Mouse (Mus musculus): ENCODE data around the gene Ggnbp2.
"Not testable (repeated sequence)": the region's sequence is repeated elsewhere in the genome, so short reads cannot be mapped to it uniquely, and the experiment has no call there.

Gene Ggnbp2

DNA sequence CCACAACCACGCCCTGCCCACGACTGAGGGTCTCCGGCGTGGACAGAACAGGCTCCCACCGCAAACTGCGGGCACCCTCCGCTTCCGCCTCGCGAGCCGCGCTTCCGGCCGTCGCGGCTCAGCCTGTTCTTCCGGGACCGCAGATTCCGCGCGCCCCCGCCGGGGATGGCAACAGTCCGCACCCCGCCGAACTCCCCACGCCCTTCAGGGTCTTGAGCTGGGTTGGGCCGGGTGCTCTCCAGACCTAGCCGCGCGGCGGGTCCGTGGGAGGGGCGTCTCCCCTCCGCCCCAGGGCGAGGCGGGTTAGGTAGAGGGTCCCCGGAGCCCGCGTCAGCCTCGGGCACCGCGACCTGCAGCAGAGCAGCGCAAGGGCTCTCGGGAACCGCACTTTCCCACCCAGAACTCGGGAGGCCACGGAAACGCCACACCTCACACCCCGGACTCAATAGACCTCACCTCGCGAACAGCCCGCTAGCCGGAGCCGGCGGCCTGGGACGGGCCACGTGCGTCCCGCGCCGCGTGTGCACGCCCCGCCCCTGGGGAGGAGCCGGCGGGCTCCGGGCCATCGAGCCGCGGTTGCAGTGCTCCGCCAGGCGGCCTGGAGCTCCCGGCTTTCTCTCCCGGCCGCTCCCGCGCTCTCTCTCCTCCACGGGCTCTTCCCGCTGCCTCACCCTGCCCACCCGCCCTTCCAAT, 9.3 kb upstream of the Ggnbp2 start, which contains the start of the genes Myo19 and Pigw:
Gene Myo19, plus strand, starts transcription at position 377 of the 693 bp plus-strand sequence.
Gene Pigw, minus strand, starts transcription at position 514 of the 693 bp plus-strand sequence.
- peak; percentile 66 to 73 for DNase-seq (ENCODE audit: low spot score in 2 of 2)

DNA sequence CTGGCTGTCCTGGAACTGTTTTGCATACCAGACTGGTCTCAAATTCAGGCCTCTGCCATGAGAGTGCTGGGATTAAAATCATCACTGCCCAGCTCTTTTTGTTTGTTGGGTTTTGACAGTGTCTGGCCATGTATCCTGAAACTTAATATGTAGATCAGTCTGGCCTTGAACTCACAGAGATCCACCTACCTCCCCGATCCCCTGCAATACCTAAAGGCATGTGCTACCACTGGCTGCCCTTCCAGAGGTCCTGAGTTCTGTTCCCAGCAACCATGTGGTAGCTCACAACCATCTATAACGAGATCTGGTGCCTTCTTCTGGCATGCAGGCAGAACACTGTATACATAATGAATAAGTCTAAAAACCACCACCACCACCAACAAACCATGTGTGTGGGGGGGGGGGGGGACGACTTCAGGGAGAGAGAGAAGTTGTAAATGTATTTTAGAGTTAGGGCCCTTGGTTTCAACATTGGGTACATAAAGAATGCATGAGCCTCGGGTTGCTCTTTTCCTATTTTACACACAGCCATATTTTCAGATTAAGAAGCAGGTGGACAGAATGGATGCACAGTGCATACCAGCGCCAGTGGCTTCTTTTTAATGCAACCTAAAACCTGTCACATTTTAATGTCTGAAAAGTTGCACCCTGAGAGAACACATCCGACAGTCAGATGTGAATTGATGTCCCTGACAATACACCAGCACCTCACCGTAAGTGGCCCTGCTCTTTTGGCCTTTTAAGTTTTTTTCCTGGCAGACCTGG, 8.6 kb upstream of the Ggnbp2 start:
- DNase-seq (ENCODE audit: low spot score in 2 of 2): no peak

DNA sequence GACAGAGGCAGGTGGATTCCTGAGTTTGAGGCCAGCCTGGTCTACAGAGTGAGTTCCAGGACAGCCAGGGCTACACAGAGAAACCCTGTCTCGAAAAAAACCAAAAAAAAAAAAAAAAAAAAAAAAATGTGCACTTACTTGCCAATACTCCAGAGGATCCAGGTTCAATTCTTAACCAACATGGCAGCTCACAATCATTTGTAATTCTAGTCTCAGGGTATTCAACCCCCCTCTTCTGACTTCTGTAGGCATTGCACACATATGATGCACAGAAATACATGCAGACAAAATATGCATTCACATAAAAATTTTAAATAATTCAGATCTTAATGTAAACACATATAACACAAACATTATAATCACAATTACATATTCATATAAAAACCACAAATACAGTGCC, 5.4 kb upstream of the Ggnbp2 start:
- DNase-seq (ENCODE audit: low spot score in 2 of 2): not testable (repeated sequence)

DNA sequence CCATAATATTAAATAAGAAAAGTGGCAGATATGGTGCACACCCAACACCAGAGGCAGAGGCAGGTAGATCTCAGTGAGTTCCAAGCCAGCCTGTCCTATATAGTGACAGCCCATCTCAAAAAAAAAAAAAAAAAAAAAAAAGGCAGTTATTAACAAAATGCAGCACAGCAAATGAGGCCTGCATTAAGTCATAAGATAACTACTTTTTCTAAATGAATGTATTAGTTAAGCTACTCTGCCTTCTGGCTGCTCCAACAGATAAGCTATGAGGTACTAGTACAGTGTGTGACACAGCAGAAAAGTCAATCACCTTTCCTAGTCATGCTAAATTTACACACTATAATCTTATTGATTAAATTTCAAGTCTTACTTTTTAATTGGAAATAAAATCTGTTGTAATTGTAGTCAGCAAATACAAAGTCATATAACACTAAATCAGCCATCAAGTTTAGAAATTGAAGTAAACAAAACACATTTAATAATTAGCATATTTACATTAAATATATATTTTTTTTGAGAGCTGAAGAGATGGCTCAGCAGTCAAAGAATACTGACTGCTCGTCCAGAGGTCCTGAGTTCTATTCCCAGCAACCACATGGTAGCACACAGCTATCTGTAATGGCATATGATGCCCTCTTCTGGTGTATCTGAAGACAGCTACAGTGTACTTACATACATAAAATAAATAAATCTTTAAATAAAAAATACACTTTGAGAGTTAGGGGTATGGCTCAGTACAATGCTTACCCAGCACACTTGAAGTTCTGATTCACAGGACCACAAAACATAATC, 2.6 kb upstream of the Ggnbp2 start:
- no peak for DNase-seq (ENCODE audit: low spot score in 2 of 2)

DNA sequence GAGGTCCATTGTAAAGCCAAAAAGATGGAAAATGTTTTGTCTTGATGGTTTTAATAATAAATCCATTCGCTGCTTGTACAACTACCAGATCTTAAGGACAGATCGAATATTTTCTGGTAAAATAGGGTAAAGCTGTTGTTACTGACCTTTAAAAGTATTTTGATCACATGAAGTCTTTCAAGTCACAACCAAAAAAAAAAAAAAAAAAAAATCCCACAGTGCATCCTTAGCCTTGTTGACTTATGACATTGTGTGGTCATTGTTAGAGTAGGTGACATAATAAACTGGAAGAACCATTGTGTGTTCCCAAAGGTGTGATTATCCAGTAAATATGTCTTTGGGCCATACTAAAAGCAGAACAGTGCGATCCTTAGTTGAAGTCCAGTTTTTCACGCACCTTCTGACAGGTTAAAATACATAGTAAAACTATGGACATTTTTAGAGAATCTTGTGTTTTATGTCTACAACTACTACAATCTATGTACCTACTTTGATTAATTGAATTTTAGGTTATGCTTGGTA, 992 bp upstream of the Ggnbp2 start:
- no peak for DNase-seq (ENCODE audit: low spot score in 2 of 2)

DNA sequence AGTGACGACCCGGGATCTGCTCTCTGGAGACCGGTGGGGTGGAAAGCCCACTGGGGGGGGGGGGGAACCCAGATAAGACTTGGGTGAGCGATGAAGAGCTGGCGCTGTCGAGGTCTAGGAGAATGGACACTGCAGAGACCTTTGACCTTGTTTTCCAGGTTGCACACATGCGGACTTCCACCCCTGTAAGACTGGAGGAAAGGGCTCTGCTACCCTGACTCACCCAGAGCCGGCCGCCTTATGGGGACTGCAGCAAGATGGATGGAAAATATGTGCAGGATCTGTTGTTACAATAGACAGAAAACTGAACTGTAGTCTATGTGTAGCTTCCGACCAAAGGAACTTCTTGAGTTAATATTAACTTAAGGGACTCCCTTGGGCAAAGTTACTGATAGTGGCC, 429 bp upstream of the Ggnbp2 start:
- no peak for DNase-seq (ENCODE audit: low spot score in 2 of 2)

DNA sequence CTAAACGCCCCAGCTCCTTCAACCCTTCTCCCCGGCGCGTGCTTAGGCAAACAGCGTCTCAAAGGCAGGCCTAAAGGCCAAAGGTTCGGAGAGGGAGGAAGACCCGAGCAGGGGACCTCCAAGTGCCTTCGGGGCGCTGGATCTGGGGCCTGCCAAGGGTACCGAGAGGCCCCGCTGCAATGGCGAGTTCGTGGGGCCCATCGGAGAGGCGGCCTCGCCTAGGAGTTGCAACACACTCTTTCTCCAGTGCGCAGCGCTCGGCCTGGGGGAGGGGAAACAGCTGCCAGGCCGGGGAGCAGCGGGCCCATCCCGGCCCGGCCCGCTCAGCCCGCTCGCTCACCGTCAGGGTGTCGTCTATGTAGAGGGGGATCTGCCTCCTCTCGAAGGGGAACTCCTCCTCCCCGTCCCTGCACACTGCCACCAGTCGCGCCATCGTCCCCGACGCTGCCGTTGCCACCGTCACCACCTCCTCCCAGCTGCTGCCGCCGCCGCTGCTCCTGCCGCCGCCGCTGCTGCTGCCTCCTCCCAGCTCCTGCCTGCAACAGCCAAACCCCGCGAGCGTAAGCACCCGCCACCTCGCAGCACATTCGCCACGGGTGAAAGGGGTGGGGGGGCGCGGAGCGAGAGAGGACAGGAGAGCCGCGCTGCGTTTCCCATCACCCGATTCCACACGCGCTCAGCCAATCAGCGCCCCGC, 932 bp downstream of the Ggnbp2 start:
- peak; percentile 81 to 90 for DNase-seq (ENCODE audit: low spot score in 2 of 2)

DNA sequence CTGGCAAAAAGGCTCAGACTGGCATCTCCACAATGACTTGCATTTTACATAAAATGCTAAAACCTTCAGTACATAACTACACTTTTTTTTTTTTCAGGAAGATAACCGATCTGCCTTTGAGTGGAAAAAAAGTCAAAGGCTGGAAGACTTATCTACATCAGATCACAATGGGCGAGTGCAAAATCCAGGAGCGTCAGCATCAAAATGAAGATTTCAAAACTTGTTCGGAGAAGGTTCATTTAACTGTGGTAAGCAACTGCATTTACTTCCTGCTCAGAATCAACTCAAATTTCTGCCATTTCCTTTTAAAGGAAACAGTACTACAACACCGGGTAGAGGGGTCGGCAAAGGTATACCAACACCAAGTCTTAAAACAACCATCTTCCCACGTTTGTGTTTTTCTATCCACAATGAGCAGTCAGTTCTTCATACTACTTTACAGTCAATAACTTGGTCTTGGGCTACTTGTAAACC, 1.8 kb downstream of the Ggnbp2 start:
- DNase-seq (ENCODE audit: low spot score in 2 of 2): no peak

DNA sequence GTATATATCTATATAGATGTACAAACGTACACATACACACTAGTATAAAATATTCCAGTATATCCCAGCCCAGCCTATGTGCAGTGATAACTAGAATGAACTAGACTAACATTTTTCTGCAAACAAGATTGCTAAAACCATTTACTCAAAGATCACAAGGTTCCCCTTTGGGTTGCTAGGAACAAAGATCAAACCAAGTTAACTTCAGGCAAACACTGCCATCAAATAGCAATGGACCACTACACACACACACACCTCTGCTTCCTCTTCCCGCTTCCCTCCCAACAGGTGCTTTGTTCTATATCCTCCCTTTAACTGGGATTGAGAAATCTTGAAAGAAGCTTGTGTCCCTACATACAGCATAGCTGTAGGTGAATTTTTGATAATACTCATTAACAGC, 3.0 kb downstream of the Ggnbp2 start:
- DNase-seq (ENCODE audit: low spot score in 2 of 2): no peak

DNA sequence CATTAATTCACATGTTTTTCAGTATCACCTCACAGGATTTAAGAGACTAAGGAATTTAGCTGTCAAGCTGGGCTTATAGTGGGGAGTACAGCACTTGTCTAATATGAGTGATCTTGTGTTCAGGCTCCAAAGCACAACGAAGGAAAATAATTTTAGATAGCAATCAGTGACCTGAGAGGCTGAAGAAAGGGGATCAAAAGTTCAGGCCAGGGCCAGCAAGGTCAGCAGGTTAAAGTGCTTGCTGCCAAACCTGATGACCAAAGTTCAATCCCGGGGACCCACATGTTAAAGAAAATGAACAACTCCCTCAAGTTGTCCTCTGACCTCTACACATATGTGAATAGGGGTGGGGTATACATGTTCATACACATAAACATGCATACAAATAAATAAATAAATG, 5.3 kb downstream of the Ggnbp2 start:
- no peak for DNase-seq (ENCODE audit: low spot score in 2 of 2)

DNA sequence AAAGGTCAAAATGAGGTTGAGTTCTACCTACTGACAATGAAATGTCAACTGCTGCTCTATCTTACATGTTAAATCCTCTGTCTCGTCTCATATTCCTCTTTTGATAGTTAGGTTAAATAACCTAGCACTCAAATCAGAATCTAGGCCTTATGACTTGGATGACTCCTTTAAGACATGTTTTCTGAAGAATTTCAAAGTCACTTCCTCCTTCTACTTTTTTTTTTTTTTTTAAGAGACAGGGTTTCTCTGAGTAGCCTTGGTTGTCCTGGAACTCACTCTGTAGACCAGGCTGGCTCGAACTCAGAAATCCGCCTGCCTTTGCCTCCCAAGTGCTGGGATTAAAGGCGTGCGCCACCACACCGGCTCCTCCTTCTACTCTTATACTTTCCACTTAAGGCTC, 15.3 kb downstream of the Ggnbp2 start:
- no peak for DNase-seq (ENCODE audit: low spot score in 2 of 2)

DNA sequence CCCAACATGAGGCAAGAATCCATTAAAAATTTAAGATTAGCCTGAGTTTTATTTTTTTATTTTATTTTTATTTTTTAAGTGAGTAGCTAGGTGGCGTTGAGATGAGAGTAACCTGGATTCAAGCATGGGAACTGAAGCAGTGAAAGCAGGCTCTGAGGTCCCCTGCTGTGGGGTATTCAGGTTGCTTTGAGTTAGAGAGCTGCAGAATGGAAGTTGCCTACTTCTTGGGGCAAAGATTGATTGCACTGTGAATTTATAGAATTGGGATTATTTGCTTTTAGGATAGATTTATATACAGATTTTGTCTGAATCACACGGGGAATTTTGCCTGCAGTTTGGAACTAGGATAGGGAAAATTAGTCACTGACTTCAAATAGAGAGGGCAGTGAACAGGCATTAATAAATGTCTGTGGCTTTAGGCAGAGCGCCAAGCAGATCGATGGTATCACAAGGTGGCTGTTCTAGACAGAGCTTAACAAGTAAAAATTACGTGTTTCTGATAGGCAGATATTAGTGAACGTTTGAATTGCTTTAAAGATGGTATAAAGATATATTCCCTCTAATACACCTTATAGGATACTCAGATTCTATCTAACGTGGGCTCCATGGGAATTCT, 23.0 kb downstream of the Ggnbp2 start:
- no peak for DNase-seq (ENCODE audit: low spot score in 2 of 2)

DNA sequence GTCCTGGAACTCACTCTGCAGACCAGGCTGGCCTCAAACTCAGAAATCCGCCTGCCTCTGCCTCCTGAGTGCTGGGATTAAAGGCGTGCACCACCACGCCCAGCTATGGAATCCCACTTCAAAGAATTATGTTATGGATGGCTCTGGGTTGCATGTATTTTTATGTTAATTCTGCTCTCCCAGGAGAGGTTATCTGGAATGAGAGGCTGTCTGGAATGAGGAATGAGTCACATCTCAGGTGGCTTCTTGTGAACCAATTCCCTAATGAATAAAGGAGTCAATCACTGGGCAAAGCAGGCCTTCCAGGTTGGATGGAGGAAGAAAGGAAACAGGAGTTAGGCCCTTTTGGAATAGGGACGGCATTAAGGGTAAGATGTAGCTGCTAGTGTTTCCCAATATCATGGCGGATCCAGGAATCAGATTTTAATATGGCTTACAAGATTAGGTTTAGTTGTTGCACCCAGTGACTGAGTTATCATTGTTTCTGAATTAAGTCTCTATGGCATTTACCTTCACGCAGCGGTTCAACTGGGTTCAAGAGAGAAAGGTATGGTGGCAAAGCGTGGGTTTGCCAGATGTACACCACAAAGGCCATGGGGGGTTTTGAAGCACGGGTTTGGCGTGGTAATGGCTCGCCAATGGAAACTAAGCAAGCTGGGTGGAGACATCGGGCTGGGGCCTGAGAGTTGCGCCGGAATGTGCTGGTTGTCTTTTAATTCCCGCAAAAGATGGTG, 23.7 kb downstream of the Ggnbp2 start:
- no peak for DNase-seq (ENCODE audit: low spot score in 2 of 2)

DNA sequence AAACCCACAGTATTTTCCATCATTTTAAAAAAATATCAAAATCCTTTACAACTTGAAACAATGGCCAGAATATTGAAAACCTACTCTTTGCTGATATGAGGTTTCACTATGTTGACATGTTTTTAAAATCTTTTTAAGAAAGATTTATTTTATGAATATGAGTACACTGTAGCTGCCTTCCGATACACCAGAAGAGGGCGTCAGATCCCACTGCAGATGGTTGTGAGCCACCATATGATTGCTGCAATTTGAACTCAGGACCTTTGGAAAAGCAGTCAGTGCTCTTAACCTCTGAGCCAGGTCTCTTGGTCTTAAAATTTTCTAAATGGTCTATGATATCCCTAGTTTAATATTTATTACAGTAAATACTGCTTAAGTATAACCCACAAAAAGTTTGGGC, 31.3 kb downstream of the Ggnbp2 start:
- no peak for DNase-seq (ENCODE audit: low spot score in 2 of 2)

DNA sequence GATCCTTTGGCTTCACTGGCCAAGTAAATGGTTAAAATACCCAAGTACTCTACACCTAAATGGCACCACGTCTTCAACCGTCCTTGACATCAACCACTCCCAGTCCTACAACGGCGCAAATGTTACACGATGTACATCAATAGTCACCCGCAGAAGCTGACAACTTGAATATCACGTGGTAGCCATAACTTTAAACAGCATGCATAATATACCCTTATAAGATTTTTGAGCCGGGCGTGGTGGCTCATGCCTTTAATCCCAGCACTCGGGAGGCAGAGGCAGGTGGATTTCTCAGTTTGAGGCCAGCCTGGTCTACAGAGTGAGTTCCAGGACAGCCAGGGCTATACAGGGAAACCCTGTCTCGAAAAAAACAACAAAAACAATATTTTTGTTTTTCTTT, 41.1 kb downstream of the Ggnbp2 start:
- not testable (repeated sequence) for DNase-seq (ENCODE audit: low spot score in 2 of 2)

DNA sequence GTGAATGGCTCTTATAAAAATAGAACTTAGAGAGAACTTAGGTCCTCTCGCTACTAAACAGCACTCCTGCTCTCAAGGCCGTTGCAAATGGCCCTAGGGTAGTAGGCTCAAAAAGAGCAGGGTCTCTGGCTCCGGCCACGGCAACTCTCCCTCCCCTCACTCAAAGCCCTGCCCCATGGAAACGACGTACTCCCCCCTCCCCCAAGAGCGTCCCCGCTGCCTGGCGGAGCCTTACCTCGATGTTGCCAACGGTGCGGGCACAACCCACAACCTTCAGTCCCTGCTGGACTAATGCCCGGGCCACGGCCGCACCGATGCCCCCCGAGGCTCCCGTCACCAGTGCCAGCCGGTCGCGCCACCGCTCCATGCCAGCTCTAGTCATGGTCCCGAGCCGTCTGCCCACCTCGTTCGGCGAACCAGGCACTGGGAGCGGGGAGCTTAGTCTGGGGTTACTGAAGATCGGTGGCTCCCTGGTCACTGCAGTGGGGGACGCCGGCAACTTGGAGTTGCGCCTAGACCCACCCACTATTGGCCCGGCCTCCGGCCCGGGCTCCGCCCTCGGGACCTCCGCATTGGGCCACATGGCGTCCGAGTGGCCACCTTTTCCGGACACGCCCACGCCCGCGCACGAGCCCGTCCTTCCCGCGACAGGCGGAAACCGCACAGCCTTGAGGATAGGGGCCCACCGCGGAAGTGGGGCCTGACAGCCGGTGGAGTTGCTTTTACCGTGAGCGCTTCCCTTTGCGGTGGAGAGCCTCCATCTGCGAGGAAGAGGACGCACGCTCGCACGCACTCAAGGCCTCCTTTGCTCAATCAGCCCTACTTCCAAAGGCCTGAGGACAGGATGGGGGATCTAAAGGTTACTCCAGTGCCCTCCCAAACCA, 41.9 kb downstream of the Ggnbp2 start, which contains the start of gene Dhrs11:
Gene Dhrs11, minus strand, starts transcription at position 479 of the 884 bp plus-strand sequence.
- peak; percentile 89 to 90 for DNase-seq (ENCODE audit: low spot score in 2 of 2)

DNA sequence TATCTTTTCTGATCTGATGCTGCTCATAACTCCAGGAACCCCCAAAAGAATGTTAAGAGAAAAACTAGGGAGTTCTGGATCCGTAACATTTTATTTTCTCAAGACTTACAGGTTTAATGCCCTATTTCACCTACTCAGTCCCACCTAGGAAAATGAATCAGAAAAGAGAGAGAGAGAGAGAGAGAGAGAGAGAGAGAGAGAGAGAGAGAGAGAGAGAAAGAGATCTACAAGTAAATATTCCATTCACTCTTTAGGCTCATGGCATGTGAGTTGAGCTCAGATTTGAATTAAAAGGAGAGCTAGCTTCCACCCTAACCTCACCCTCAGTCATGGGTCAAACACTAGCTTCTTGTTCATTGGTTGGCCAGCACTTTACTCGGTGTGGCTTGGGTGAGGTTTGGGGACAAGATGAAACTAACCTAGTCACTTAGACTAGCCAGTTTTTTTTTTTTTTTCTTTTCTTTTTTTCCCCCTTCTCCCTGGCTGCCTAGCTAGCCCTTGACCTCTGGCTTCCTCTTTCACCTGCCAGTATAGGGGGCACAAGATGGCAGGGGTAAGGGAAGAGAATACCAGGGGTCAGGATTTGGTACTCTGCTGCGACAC, 42.6 kb downstream of the Ggnbp2 start:
- no peak for DNase-seq (ENCODE audit: low spot score in 2 of 2)

DNA sequence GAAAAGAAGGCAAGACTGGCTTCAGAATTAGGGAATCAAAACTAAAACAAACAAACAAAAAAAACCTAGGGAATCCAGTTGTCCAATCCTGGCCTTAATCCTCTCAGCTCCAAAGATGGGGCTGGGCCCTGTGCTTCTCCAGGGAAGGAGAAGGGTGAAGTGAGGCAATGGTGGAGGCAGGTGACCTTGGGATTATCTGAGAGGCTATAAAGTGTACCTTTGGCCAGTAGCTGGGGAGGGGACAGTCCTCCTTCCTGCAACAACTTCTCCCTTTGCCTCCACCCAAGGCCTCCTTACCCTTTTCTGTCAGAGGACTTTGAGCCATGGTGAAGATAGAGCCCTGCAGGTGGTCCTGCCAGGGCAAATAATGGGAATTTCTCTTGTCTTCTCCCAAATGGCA, 43.1 kb downstream of the Ggnbp2 start:
- no peak for DNase-seq (ENCODE audit: low spot score in 2 of 2)

DNA sequence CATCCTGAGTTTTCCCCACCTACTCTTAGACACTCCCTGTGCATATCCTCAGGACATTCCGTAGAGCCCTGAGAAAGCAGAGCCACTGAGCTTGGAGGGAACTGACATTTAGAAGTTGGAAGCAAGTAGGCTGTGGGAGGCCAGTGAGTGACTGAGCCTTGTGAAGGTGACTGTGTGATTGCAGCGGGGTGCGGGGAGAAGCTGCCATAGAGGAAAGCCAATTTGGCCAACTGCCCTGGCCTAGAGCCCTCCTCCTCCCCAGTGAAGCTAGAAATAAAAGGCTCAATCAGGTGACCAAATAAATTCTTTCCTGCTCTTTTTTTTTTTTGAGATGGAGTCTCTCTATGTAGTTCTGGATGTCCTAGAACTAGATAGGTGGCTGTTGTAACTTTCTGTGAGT, 44.4 kb downstream of the Ggnbp2 start:
- no peak for DNase-seq (ENCODE audit: low spot score in 2 of 2)
